Mouse (Mus musculus): ENCODE results near the gene Mbnl3. TPM values are rescaled to one million over a fixed set of nuclear protein-coding genes. Genes with fewer than 3 reads are reported as not detected.

Mbnl3 gene
- total and polyA plus RNA-seq, 2 experiments from 2014 or later = 0.51 to 1.2 TPM

- no peaks in the 10 kb centered on the region for H3K36me3 ChIP-seq (ENCODE audit: insufficient read depth)
- no peak overlapping the region for H3K4me3 ChIP-seq (ENCODE audit: low read depth, low read length)
- TF ChIP-seq CTCF (IDR thresholded peaks at IDR 0.05; ENCODE audit: low read depth) = no peak
- no peak overlapping the region for H3K27ac ChIP-seq (ENCODE audit: low read depth, low read length)
- ATAC-seq (no peak), DNase-seq (no peak)
- H3K4me1 ChIP-seq (ENCODE audit: insufficient read depth) = no peaks in the 10 kb centered on the region
- no peak overlapping the region for H3K4me2 ChIP-seq (ENCODE audit: low read depth)
- no peaks in the 10 kb centered on the region for H3K27me3 ChIP-seq (ENCODE audit: insufficient read depth, low read length)
- H3K9me3 ChIP-seq (ENCODE audit: low read length) = no peaks in the 10 kb centered on the region
- 95% methylated on average over 1 of the region's 1 CpGs for WGBS
- H3K9ac ChIP-seq = no peak overlapping the region
Measured at GRCm38 (mm10) chrX:51170404-51170803, 35.9 kb downstream of the Mbnl3 start.

- TF ChIP-seq CTCF (IDR thresholded peaks at IDR 0.05; ENCODE audit: low read depth) = no peak
- ATAC-seq = no peak
- Histone ChIP-seq H3K9ac (no peak overlapping the region), H3K27ac (ENCODE audit: low read depth, low read length) (no peak overlapping the region), H3K27me3 (ENCODE audit: insufficient read depth, low read length) (no peaks in the 10 kb centered on the region), H3K9me3 (ENCODE audit: low read length) (no peaks in the 10 kb centered on the region), H3K36me3 (ENCODE audit: insufficient read depth) (no peaks in the 10 kb centered on the region), H3K4me1 (ENCODE audit: insufficient read depth) (no peaks in the 10 kb centered on the region), H3K4me2 (ENCODE audit: low read depth) (no peak overlapping the region), H3K4me3 (ENCODE audit: low read depth, low read length) (no peak overlapping the region)
- WGBS = 64% methylated on average over 5 of the region's 5 CpGs
- DNase-seq = no peak
Measured at GRCm38 (mm10) chrX:51169476-51170045, 36.8 kb downstream of the Mbnl3 start.

GRCm38 (mm10) chrX:51167976-51168375, 38.4 kb downstream of the Mbnl3 start:
- H3K27me3 ChIP-seq (ENCODE audit: insufficient read depth, low read length) = no peaks in the 10 kb centered on the region
- no peak overlapping the region for H3K4me3 ChIP-seq (ENCODE audit: low read depth, low read length)
- H3K36me3 ChIP-seq (ENCODE audit: insufficient read depth) = no peaks in the 10 kb centered on the region
- 94% methylated on average over 3 of the region's 3 CpGs for WGBS
- no peak for TF ChIP-seq CTCF (IDR thresholded peaks at IDR 0.05; ENCODE audit: low read depth)
- H3K4me2 ChIP-seq (ENCODE audit: low read depth) = no peak overlapping the region
- ATAC-seq (no peak), DNase-seq (no peak)
- no peaks in the 10 kb centered on the region for H3K4me1 ChIP-seq (ENCODE audit: insufficient read depth)
- H3K9ac ChIP-seq = no peak overlapping the region
- H3K27ac ChIP-seq (ENCODE audit: low read depth, low read length) = no peak overlapping the region
- no peaks in the 10 kb centered on the region for H3K9me3 ChIP-seq (ENCODE audit: low read length)

GRCm38 (mm10) chrX:51164766-51165165, 41.6 kb downstream of the Mbnl3 start:
- Histone ChIP-seq H3K27me3 (ENCODE audit: insufficient read depth, low read length) (no peaks in the 10 kb centered on the region), H3K9ac (no peak overlapping the region), H3K36me3 (ENCODE audit: insufficient read depth) (no peaks in the 10 kb centered on the region), H3K27ac (ENCODE audit: low read depth, low read length) (no peak overlapping the region), H3K4me2 (ENCODE audit: low read depth) (no peak overlapping the region), H3K9me3 (ENCODE audit: low read length) (no peaks in the 10 kb centered on the region), H3K4me1 (ENCODE audit: insufficient read depth) (no peaks in the 10 kb centered on the region), H3K4me3 (ENCODE audit: low read depth, low read length) (no peak overlapping the region)
- ATAC-seq = no peak
- DNase-seq = no peak
- TF ChIP-seq CTCF (IDR thresholded peaks at IDR 0.05; ENCODE audit: low read depth) = no peak
- WGBS = 75% methylated on average over 5 of the region's 5 CpGs

GRCm38 (mm10) chrX:51148436-51148835, 57.9 kb downstream of the Mbnl3 start:
- 56% methylated on average over 4 of the region's 4 CpGs for WGBS
- Histone ChIP-seq H3K4me3 (ENCODE audit: low read depth, low read length) (no peak overlapping the region), H3K4me1 (ENCODE audit: insufficient read depth) (no peaks in the 10 kb centered on the region), H3K27ac (ENCODE audit: low read depth, low read length) (no peak overlapping the region), H3K36me3 (ENCODE audit: insufficient read depth) (no peaks in the 10 kb centered on the region), H3K9ac (no peak overlapping the region), H3K27me3 (ENCODE audit: insufficient read depth, low read length) (no peaks in the 10 kb centered on the region), H3K4me2 (ENCODE audit: low read depth) (no peak overlapping the region), H3K9me3 (ENCODE audit: low read length) (no peaks in the 10 kb centered on the region)
- ATAC-seq = no peak
- no peak for TF ChIP-seq CTCF (IDR thresholded peaks at IDR 0.05; ENCODE audit: low read depth)
- DNase-seq = no peak

GRCm38 (mm10) chrX:51146351-51146750, 60.0 kb downstream of the Mbnl3 start:
- WGBS = 33% methylated on average over 4 of the region's 4 CpGs

GRCm38 (mm10) chrX:51140055-51140454, 66.3 kb downstream of the Mbnl3 start:
- no peak for DNase-seq
- no peak for ATAC-seq
- Histone ChIP-seq H3K9me3 (ENCODE audit: low read length) (no peaks in the 10 kb centered on the region), H3K27me3 (ENCODE audit: insufficient read depth, low read length) (no peaks in the 10 kb centered on the region), H3K4me1 (ENCODE audit: insufficient read depth) (no peaks in the 10 kb centered on the region), H3K4me3 (ENCODE audit: low read depth, low read length) (no peak overlapping the region), H3K9ac (no peak overlapping the region), H3K36me3 (ENCODE audit: insufficient read depth) (no peaks in the 10 kb centered on the region), H3K27ac (ENCODE audit: low read depth, low read length) (no peak overlapping the region), H3K4me2 (ENCODE audit: low read depth) (no peak overlapping the region)
- 64% methylated on average over 3 of the region's 3 CpGs for WGBS
- no peak for TF ChIP-seq CTCF (IDR thresholded peaks at IDR 0.05; ENCODE audit: low read depth)

More at GRCm38 (mm10) chrX:51146351-51146750, 60.0 kb downstream of the Mbnl3 start:
- H3K27ac ChIP-seq (ENCODE audit: low read depth, low read length) = no peak overlapping the region
- H3K9me3 ChIP-seq (ENCODE audit: low read length) = no peaks in the 10 kb centered on the region
- no peak for ATAC-seq
- no peaks in the 10 kb centered on the region for H3K36me3 ChIP-seq (ENCODE audit: insufficient read depth)
- H3K4me2 ChIP-seq (ENCODE audit: low read depth) = no peak overlapping the region
- no peaks in the 10 kb centered on the region for H3K27me3 ChIP-seq (ENCODE audit: insufficient read depth, low read length)
- H3K4me3 ChIP-seq (ENCODE audit: low read depth, low read length) = no peak overlapping the region
- no peak overlapping the region for H3K9ac ChIP-seq
- peak; percentile 4 for DNase-seq
- peak; percentile 40 for TF ChIP-seq CTCF (IDR thresholded peaks at IDR 0.05; ENCODE audit: low read depth)
- H3K4me1 ChIP-seq (ENCODE audit: insufficient read depth) = no peaks in the 10 kb centered on the region
